Mouse (Mus musculus) liver, embryonic 16.5 days (tissue): ENCODE results near the gene Trim41. TPM values are rescaled to one million over a fixed set of nuclear protein-coding genes. Genes with fewer than 3 reads are reported as not detected.

Experiments
- ATAC-seq: fragments of 200-750 bp; cut with Nextera tagmentation; 2 replicates; pipeline ENCODE4 v1.8.0; 2017; ENCODE audit warnings: low read depth, mild to moderate bottlenecking, moderate number of reproducible peaks, moderate library complexity
- H3K27ac ChIP-seq: fragments of 300-500 bp; sonication (generic); 2 replicates; pipeline ENCODE4 v1.5.1; 2014; ENCODE audit warnings: mild to moderate bottlenecking, low read length
- H3K27me3 ChIP-seq: fragments of 300-500 bp; sonication (generic); 2 replicates; pipeline ENCODE4 v1.6.1; 2014; ENCODE audit warnings: low read depth, low read length, mixed read lengths; ENCODE audit not compliant: control insufficient read depth, insufficient read depth
- H3K36me3 ChIP-seq: fragments of 300-500 bp; sonication (generic); 2 replicates; pipeline ENCODE4 v1.6.1; 2014; ENCODE audit warnings: mild to moderate bottlenecking; ENCODE audit not compliant: control insufficient read depth, insufficient read depth
- H3K4me1 ChIP-seq: fragments of 300-500 bp; sonication (generic); 2 replicates; pipeline ENCODE4 v1.6.1; 2014; ENCODE audit warnings: low read depth, low read length, mixed read lengths; ENCODE audit not compliant: control insufficient read depth
- H3K4me2 ChIP-seq: fragments of 300-500 bp; sonication (generic); 2 replicates; pipeline ENCODE4 v1.6.1; 2014; ENCODE audit warnings: low read depth, low read length, mixed read lengths
- H3K4me3 ChIP-seq: fragments of 300-500 bp; sonication (generic); 2 replicates; pipeline ENCODE4 v1.5.1; 2014; ENCODE audit warnings: low read depth, mild to moderate bottlenecking, low read length
- H3K9ac ChIP-seq: fragments of 300-500 bp; sonication (generic); 2 replicates; pipeline ENCODE4 v1.6.1; 2014; ENCODE audit warnings: low read depth, low read length
- H3K9me3 ChIP-seq: fragments of 300-500 bp; sonication (generic); replicated peaks from 2 replicates; pipeline ENCODE4 v1.6.1; 2016; ENCODE audit warnings: low read length; ENCODE audit not compliant: control insufficient read depth
- WGBS: fragments of 180-500 bp; shearing (Covaris S2); extraction: QIAGEN DNeasy Blood & Tissue Kit; methylation state at CpG from one replicate; pipeline ENCODE4 v1.1.7; 2014; ENCODE audit not compliant: insufficient replicate concordance; 5-methylcytosine and 5-hydroxymethylcytosine counted together
- polyA plus RNA-seq: library from polyadenylated mRNA; unstranded; fragments of >200 nt; fragmentation: Nextera tagmentation; extraction: Ambion mirVana; gene quantifications from 2 replicates; pipeline ENCODE4 v1.2.1, GENCODE M21; 2015

Gene Trim41
- polyA plus RNA-seq, 1 experiment from 2014 or later, result 1.8 TPM

- H3K27ac ChIP-seq, result no peak overlapping the region
- no peak for ATAC-seq
- no peaks in the 10 kb centered on the region for H3K36me3 ChIP-seq
- H3K4me2 ChIP-seq, result no peak overlapping the region
- H3K4me1 ChIP-seq, result no peaks in the 10 kb centered on the region
- H3K9me3 ChIP-seq, result no peaks in the 10 kb centered on the region
- no peaks in the 10 kb centered on the region for H3K27me3 ChIP-seq
- WGBS, result 32% methylated on average over 9 of the region's 9 CpGs
- no peak overlapping the region for H3K4me3 ChIP-seq
- no peak overlapping the region for H3K9ac ChIP-seq
These were observed 40.5 kb downstream of the Trim41 start for GRCm38 (mm10) chr11:48776664-48777063.

- ATAC-seq, result no peak
- H3K9me3 ChIP-seq, result no peaks in the 10 kb centered on the region
- 3% methylated on average over 7 of the region's 7 CpGs for WGBS
- H3K9ac ChIP-seq, result no peak overlapping the region
- H3K4me3 ChIP-seq, result no peak overlapping the region
- no peaks in the 10 kb centered on the region for H3K36me3 ChIP-seq
- no peak overlapping the region for H3K4me2 ChIP-seq
- no peaks in the 10 kb centered on the region for H3K4me1 ChIP-seq
- no peaks in the 10 kb centered on the region for H3K27me3 ChIP-seq
- H3K27ac ChIP-seq, result no peak overlapping the region
These were observed 41.7 kb downstream of the Trim41 start for GRCm38 (mm10) chr11:48775483-48775882.

- Histone ChIP-seq H3K4me3 (no peak overlapping the region), H3K9me3 (no peaks in the 10 kb centered on the region), H3K27me3 (no peaks in the 10 kb centered on the region), H3K36me3 (no peaks in the 10 kb centered on the region), H3K4me1 (no peaks in the 10 kb centered on the region), H3K27ac (no peak overlapping the region), H3K4me2 (peak overlapping the region; percentile 4; the same call in 1 of the 2 replicates), H3K9ac (no peak overlapping the region)
- WGBS, result 29% methylated on average over 17 of the region's 17 CpGs
- no peak for ATAC-seq
These were observed 42.5 kb downstream of the Trim41 start for GRCm38 (mm10) chr11:48774443-48775298.

- Histone ChIP-seq H3K9me3 (no peaks in the 10 kb centered on the region), H3K4me1 (no peaks in the 10 kb centered on the region), H3K4me3 (no peak overlapping the region), H3K27ac (no peak overlapping the region), H3K36me3 (no peaks in the 10 kb centered on the region), H3K9ac (no peak overlapping the region), H3K27me3 (no peaks in the 10 kb centered on the region), H3K4me2 (no peak overlapping the region)
- WGBS, result 4% methylated on average over 2 of the region's 2 CpGs
- ATAC-seq, result no peak
These were observed 45.5 kb downstream of the Trim41 start for GRCm38 (mm10) chr11:48771691-48772090.

- Histone ChIP-seq H3K9me3 (no peaks in the 10 kb centered on the region), H3K27me3 (no peaks in the 10 kb centered on the region), H3K9ac (no peak overlapping the region), H3K36me3 (no peaks in the 10 kb centered on the region), H3K4me1 (no peaks in the 10 kb centered on the region), H3K27ac (no peak overlapping the region), H3K4me2 (no peak overlapping the region), H3K4me3 (no peak overlapping the region)
- ATAC-seq, result no peak
- WGBS, result 63% methylated on average over 14 of the region's 14 CpGs
These were observed 49.8 kb downstream of the Trim41 start for GRCm38 (mm10) chr11:48767195-48767876.

GRCm38 (mm10) chr11:48764119-48764518 is 53.0 kb downstream of the Trim41 start:
- H3K4me3 ChIP-seq, result no peak overlapping the region
- H3K27ac ChIP-seq, result no peak overlapping the region
- 79% methylated on average over 9 of the region's 9 CpGs for WGBS
- H3K4me1 ChIP-seq, result no peaks in the 10 kb centered on the region
- no peak overlapping the region for H3K9ac ChIP-seq
- ATAC-seq, result no peak
- H3K27me3 ChIP-seq, result no peaks in the 10 kb centered on the region
- no peaks in the 10 kb centered on the region for H3K36me3 ChIP-seq
- no peaks in the 10 kb centered on the region for H3K9me3 ChIP-seq
- no peak overlapping the region for H3K4me2 ChIP-seq

GRCm38 (mm10) chr11:48759021-48759420 is 58.1 kb downstream of the Trim41 start:
- no peak for ATAC-seq
- Histone ChIP-seq H3K4me2 (no peak overlapping the region), H3K9ac (no peak overlapping the region), H3K27ac (no peak overlapping the region), H3K9me3 (no peaks in the 10 kb centered on the region), H3K36me3 (no peaks in the 10 kb centered on the region), H3K4me3 (no peak overlapping the region), H3K4me1 (no peaks in the 10 kb centered on the region), H3K27me3 (no peaks in the 10 kb centered on the region)
- 52% methylated on average over 8 of the region's 8 CpGs for WGBS
